Mouse (Mus musculus): Measurements from ENCODE around the gene Ankrd7. TPM values are rescaled to one million over a fixed set of nuclear protein-coding genes. Genes with fewer than 3 reads are reported as not detected.
A peak's percentile ranks its signal among the peaks of the same experiment; 100 is the strongest.
"Not testable (repeated sequence)": the region's sequence is repeated elsewhere in the genome, so short reads cannot be mapped to it uniquely, and the experiment has no call there.

Ankrd7 gene
- polyA plus RNA-seq (2015; fragmentation: Nextera tagmentation; extraction: Ambion mirVana) = 0.18 TPM in 1 of 2 replicates, not detected in the other

- 90% methylated on average over 8 of the region's 8 CpGs for WGBS
- Histone ChIP-seq H3K4me3 (no peak within 1 kb of the TSS), H3K27me3 (no peaks in the 10 kb centered on the region), H3K4me2 (no peak within 1 kb of the TSS), H3K36me3 (no peaks in the 10 kb centered on the region), H3K9ac (no peak within 1 kb of the TSS), H3K9me3 (no peaks in the 10 kb centered on the region), H3K4me1 (no peaks in the 10 kb centered on the region), H3K27ac (no peak within 1 kb of the TSS)
- no peak for ATAC-seq (ENCODE audit: insufficient number of reproducible peaks, insufficient read depth, low FRiP score, low TSS enrichment, low read depth)
Observed at GRCm38 (mm10) chr6:18866018-18866417, at the start of gene Ankrd7. Ankrd7 (plus strand) TSS chr6:18866318.

DNA sequence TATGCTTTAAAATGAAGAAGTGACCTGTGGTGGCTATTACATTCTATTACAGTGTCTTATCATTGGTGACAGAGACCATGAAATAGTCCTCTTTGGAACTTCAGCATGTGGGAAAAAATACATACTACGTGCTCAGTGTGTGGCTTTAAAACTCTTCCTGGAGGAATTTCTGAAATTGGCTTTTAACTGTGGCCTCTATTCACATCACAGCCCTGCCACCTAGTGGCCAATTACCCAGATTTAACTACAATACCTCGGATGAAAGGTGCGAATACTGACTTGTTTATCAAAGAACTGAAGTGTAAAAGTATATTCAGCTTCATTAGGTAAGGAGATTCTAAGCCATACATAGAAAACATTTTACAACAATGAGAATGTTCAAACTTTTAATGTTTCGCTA is 46.8 kb upstream of the Ankrd7 start:
- H3K9me3 ChIP-seq = no peaks in the 10 kb centered on the region
- no peaks in the 10 kb centered on the region for H3K27me3 ChIP-seq
- no peaks in the 10 kb centered on the region for H3K4me1 ChIP-seq
- no peak overlapping the region for H3K9ac ChIP-seq
- no peaks in the 10 kb centered on the region for H3K36me3 ChIP-seq
- no peak overlapping the region for H3K4me3 ChIP-seq
- no peak overlapping the region for H3K27ac ChIP-seq
- WGBS = 14% methylated on average over 4 of the region's 4 CpGs
- ATAC-seq (ENCODE audit: insufficient number of reproducible peaks, insufficient read depth, low FRiP score, low TSS enrichment, low read depth) = no peak
- H3K4me2 ChIP-seq = no peak overlapping the region

- ATAC-seq (ENCODE audit: insufficient number of reproducible peaks, insufficient read depth, low FRiP score, low TSS enrichment, low read depth) = no peak
- Histone ChIP-seq H3K27me3 (no peaks in the 10 kb centered on the region), H3K4me3 (no peak overlapping the region), H3K36me3 (no peaks in the 10 kb centered on the region), H3K9ac (no peak overlapping the region), H3K4me2 (no peak overlapping the region), H3K9me3 (no peaks in the 10 kb centered on the region), H3K27ac (no peak overlapping the region), H3K4me1 (no peaks in the 10 kb centered on the region)
- WGBS = 66% methylated on average over 4 of the region's 4 CpGs
Observed at GRCm38 (mm10) chr6:18820246-18820645, 45.9 kb upstream of the Ankrd7 start.

- WGBS = 40% methylated on average over 1 of the region's 1 CpGs
- H3K9ac ChIP-seq = no peak overlapping the region
Observed at GRCm38 (mm10) chr6:18822812-18823211, 43.3 kb upstream of the Ankrd7 start.

DNA sequence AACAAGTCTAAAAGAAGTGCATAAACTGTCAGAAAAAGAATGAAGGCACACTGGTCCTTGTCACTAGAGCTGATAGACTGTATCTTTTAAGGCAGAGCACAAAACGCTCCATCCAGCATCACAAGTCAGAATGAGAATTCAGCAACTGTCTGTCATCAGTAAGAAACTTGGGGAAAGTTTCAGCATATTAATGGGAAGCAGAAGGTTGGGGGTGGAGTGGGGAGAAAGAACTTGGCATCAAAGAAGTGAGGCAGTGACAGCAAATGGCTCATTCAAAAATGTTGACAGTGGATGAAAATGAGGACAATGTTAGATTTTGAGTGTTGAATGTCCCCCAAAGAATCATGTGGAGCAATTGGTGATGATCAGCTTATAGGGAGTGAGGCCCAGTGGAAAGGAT is 33.2 kb upstream of the Ankrd7 start:
- H3K36me3 ChIP-seq = no peaks in the 10 kb centered on the region
- H3K4me1 ChIP-seq = no peaks in the 10 kb centered on the region
- H3K27me3 ChIP-seq = no peaks in the 10 kb centered on the region
- H3K9ac ChIP-seq = no peak overlapping the region
- WGBS = 57% methylated on average over 1 of the region's 1 CpGs
- no peak overlapping the region for H3K4me3 ChIP-seq
- no peak overlapping the region for H3K27ac ChIP-seq
- no peak for ATAC-seq (ENCODE audit: insufficient number of reproducible peaks, insufficient read depth, low FRiP score, low TSS enrichment, low read depth)
- H3K9me3 ChIP-seq = no peaks in the 10 kb centered on the region
- H3K4me2 ChIP-seq = no peak overlapping the region

More at GRCm38 (mm10) chr6:18822812-18823211, 43.3 kb upstream of the Ankrd7 start:
- Histone ChIP-seq H3K36me3 (no peaks in the 10 kb centered on the region), H3K27ac (no peak overlapping the region), H3K4me2 (no peak overlapping the region), H3K9me3 (no peaks in the 10 kb centered on the region), H3K4me3 (no peak overlapping the region), H3K27me3 (no peaks in the 10 kb centered on the region), H3K4me1 (no peaks in the 10 kb centered on the region)
- ATAC-seq (ENCODE audit: insufficient number of reproducible peaks, insufficient read depth, low FRiP score, low TSS enrichment, low read depth) = no peak

DNA sequence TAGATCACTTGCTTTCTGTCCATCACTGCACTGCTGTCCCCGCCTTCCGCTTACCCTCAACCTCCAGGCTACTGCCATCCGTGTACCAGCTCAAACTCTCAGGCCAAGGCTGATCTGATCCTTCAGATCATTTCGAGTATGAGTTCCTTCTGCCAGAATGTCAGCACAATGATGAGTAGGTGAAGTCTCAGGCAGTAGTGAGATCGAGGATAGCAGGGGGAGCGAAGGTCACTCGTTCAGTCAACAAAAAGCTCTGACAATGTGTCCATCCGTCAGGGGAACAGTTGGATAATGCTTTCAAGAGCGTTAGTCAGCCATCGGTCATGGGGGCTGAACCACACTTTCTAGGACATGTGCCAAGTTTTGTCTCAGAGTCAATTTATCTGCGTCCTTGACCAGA is 21.6 kb upstream of the Ankrd7 start:
- 78% methylated on average over 7 of the region's 11 CpGs for WGBS
- H3K9me3 ChIP-seq; H3K4me3 ChIP-seq; H3K36me3 ChIP-seq; H3K4me2 ChIP-seq; H3K4me1 ChIP-seq; H3K27me3 ChIP-seq; ATAC-seq (ENCODE audit: insufficient number of reproducible peaks, insufficient read depth, low FRiP score, low TSS enrichment, low read depth); H3K9ac ChIP-seq; H3K27ac ChIP-seq: not testable (repeated sequence)

GRCm38 (mm10) chr6:18845571-18845970 is 20.5 kb upstream of the Ankrd7 start:
- not testable (repeated sequence) for H3K9me3 ChIP-seq; ATAC-seq (ENCODE audit: insufficient number of reproducible peaks, insufficient read depth, low FRiP score, low TSS enrichment, low read depth); H3K36me3 ChIP-seq; H3K4me2 ChIP-seq; H3K4me1 ChIP-seq; H3K27ac ChIP-seq; H3K27me3 ChIP-seq; H3K9ac ChIP-seq; H3K4me3 ChIP-seq
- WGBS = 31% methylated on average over 5 of the region's 7 CpGs

DNA sequence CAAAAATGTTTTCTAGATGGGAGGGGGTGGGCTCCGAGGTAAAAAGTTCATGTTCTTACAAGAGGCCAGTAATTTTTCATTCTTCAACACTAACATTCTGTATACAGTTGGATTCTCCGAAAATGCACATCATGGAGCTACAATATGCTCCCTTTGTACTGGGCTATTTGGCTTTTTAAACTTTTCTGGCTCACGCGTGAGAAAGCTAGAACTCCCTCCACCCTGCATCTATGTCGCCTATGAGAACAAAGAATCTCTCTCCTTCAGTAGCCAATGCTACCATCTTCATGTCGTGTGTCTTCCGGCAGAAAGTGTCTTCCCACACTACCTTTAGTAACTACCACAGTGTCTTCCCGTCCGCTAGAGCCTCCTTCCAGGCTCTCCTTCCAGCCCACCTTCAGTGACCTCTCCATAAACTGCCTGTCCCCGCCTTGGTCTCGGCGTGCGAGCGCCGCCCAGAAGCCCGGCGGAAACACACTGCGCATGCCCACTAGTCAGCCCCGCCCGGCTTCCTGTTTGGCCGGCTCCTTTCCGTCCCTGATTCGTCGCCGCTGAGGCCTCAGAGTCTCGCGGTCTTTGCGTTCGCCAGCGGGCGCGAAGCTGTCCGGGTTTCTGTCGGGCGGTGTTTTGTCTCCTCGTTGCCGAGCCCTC is 17.9 kb upstream of the Ankrd7 start, which contains the start of gene Lsm8:
Gene Lsm8, plus strand, starts transcription at position 529 of the 651 bp plus-strand sequence.
- Histone ChIP-seq H3K4me3 (peak within 1 kb of the TSS; percentile 69), H3K27ac (peak within 1 kb of the TSS; percentile 95), H3K4me2 (peak within 1 kb of the TSS; percentile 65), H3K4me1 (peaks cover 7% of the 10 kb centered on the region), H3K36me3 (peaks cover 13% of the 10 kb centered on the region), H3K9me3 (no peaks in the 10 kb centered on the region), H3K27me3 (no peaks in the 10 kb centered on the region), H3K9ac (peak within 1 kb of the TSS; percentile 96)
- 1% methylated on average over 37 of the region's 37 CpGs for WGBS
- peak; percentile 100 for ATAC-seq (ENCODE audit: insufficient number of reproducible peaks, insufficient read depth, low FRiP score, low TSS enrichment, low read depth)

DNA sequence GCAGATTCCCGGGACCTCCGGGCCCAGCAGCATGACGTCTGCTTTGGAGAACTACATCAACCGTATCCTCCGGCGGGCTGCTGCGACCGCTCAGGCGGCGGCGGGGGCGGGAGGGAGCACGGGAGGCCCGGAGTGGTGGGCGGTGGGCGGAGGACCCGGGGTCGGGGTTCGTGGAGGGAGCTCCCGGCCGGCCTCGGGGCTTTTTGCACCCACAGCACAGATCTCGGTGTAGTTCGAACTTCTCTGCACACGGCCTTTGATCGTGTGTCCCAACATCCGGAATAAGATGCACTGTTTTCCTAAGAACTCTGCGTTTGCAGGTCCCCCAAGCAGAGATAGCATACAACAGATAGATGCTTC is 17.4 kb upstream of the Ankrd7 start:
- 1% methylated on average over 28 of the region's 28 CpGs for WGBS

DNA sequence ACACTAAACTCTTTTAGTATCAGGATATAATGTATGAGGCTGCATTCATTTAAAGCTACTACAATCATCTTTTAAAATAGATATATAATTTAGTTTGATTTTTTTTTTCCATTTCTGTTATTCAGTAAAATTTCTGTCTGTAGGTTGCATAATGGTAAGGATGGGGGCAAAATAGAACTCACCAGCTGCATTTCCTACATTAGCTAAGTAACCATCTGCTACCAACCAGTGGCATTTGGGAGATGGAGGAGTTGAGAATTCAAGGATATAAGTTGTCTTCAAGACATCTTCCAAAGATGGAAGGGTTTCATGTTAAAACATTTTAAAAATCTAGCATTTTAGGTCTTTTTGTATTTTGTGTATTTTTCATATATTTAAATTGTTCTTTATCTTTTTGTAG is 10.8 kb upstream of the Ankrd7 start:
- Histone ChIP-seq H3K4me2 (no peak overlapping the region), H3K27ac (no peak overlapping the region), H3K9me3 (no peaks in the 10 kb centered on the region), H3K36me3 (peaks cover 48% of the 10 kb centered on the region), H3K27me3 (no peaks in the 10 kb centered on the region), H3K4me3 (no peak overlapping the region), H3K4me1 (no peaks in the 10 kb centered on the region), H3K9ac (no peak overlapping the region)
- no peak for ATAC-seq (ENCODE audit: insufficient number of reproducible peaks, insufficient read depth, low FRiP score, low TSS enrichment, low read depth)

More for the DNA sequence above, 17.4 kb upstream of the Ankrd7 start:
- H3K9ac ChIP-seq = peak overlapping the region; percentile 96
- H3K4me2 ChIP-seq = peak overlapping the region; percentile 65
- H3K9me3 ChIP-seq = no peaks in the 10 kb centered on the region
- peak overlapping the region; percentile 95 for H3K27ac ChIP-seq
- H3K27me3 ChIP-seq = no peaks in the 10 kb centered on the region
- H3K4me3 ChIP-seq = peak overlapping the region; percentile 69
- peak; percentile 75 for ATAC-seq (ENCODE audit: insufficient number of reproducible peaks, insufficient read depth, low FRiP score, low TSS enrichment, low read depth)
- H3K4me1 ChIP-seq = peaks cover 7% of the 10 kb centered on the region
- H3K36me3 ChIP-seq = peaks cover 17% of the 10 kb centered on the region

- Histone ChIP-seq H3K9me3 (no peaks in the 10 kb centered on the region), H3K27ac (no peak overlapping the region), H3K9ac (no peak overlapping the region), H3K4me1 (no peaks in the 10 kb centered on the region), H3K4me2 (no peak overlapping the region), H3K36me3 (peaks cover 47% of the 10 kb centered on the region), H3K4me3 (no peak overlapping the region), H3K27me3 (no peaks in the 10 kb centered on the region)
- WGBS = 93% methylated on average over 3 of the region's 3 CpGs
- no peak for ATAC-seq (ENCODE audit: insufficient number of reproducible peaks, insufficient read depth, low FRiP score, low TSS enrichment, low read depth)
Observed at GRCm38 (mm10) chr6:18856487-18857078, 9.5 kb upstream of the Ankrd7 start.

DNA sequence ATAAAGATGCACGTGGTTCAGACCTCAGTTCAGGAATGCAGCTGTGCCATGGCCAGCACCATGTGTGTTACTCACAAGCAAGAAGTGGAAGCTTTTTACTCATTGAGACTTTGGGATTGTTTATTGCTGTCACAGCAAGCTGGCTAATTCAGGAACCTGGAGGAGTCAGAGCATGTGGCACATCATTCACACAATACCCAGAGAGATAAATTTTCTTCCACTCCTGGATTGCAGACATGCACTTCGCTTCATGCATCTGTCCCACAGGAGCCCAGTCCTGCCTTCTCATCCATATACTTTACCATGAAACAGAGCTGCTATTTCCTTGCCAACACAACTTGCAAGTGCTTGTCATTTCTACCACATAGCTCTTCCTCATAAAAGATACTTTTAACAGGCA is 22.9 kb downstream of the Ankrd7 start:
- H3K9me3 ChIP-seq = no peaks in the 10 kb centered on the region
- ATAC-seq (ENCODE audit: insufficient number of reproducible peaks, insufficient read depth, low FRiP score, low TSS enrichment, low read depth) = no peak
- whole genome bisulfite sequencing = 77% methylated on average over 2 of the region's 2 CpGs
- no peaks in the 10 kb centered on the region for H3K27me3 ChIP-seq
- no peaks in the 10 kb centered on the region for H3K4me1 ChIP-seq
- H3K4me3 ChIP-seq = no peak overlapping the region
- no peak overlapping the region for H3K27ac ChIP-seq
- no peaks in the 10 kb centered on the region for H3K36me3 ChIP-seq
- H3K4me2 ChIP-seq = no peak overlapping the region
- H3K9ac ChIP-seq = no peak overlapping the region

All from embryonic facial prominence, embryonic 13.5 days (tissue).